Mouse (Mus musculus) lung, postnatal 0 days (tissue): ENCODE results near the gene Eif2b3. TPM values are rescaled to one million over a fixed set of nuclear protein-coding genes. Genes with fewer than 3 reads are reported as not detected.
A peak's percentile ranks its signal among the peaks of the same experiment; 100 is the strongest.

ENCODE experiments used
- ATAC-seq: fragments of 200-750 bp; cut with Nextera tagmentation; 2 replicates; pipeline ENCODE4 v1.8.0; 2017; ENCODE audit warnings: moderate library complexity
- DNase-seq: peaks from one replicate; pipeline ENCODE4 v3.0.0-alpha.2; 2016; ENCODE audit warnings: low spot score
- H3K27ac ChIP-seq: fragments of 300-500 bp; sonication (generic); 2 replicates; pipeline ENCODE4 v1.5.1; 2014; ENCODE audit warnings: antibody characterized with exemption, mild to moderate bottlenecking, low read length, mixed read lengths
- H3K27me3 ChIP-seq: fragments of 300-500 bp; sonication (generic); replicated peaks from 2 replicates; pipeline ENCODE4 v1.6.1; 2014; ENCODE audit warnings: low read length, mixed read lengths; ENCODE audit not compliant: insufficient read depth
- H3K36me3 ChIP-seq: fragments of 300-500 bp; sonication (generic); 2 replicates; pipeline ENCODE4 v1.6.1; 2014; ENCODE audit warnings: low read length, mixed read lengths; ENCODE audit not compliant: insufficient read depth
- H3K4me1 ChIP-seq: fragments of 300-500 bp; sonication (generic); 2 replicates; pipeline ENCODE4 v1.6.1; 2014; ENCODE audit warnings: antibody characterized with exemption, low read depth, low read length, mixed read lengths; ENCODE audit not compliant: insufficient read depth
- H3K4me2 ChIP-seq: fragments of 300-500 bp; sonication (generic); replicated peaks from 2 replicates; pipeline ENCODE4 v1.6.1; 2014; ENCODE audit warnings: low read depth, mild to moderate bottlenecking, low read length, moderate library complexity, mixed read lengths
- H3K4me3 ChIP-seq: fragments of 300-500 bp; sonication (generic); 2 replicates; pipeline ENCODE4 v1.5.1; 2014; ENCODE audit warnings: low read depth, low read length
- H3K9ac ChIP-seq: fragments of 300-500 bp; sonication (generic); replicated peaks from 2 replicates; pipeline ENCODE4 v1.6.1; 2014; ENCODE audit warnings: low read depth, mild to moderate bottlenecking
- H3K9me3 ChIP-seq: fragments of 300-500 bp; sonication (generic); 2 replicates; pipeline ENCODE4 v1.6.1; 2016; ENCODE audit warnings: low read length, mixed read lengths
- CTCF ChIP-seq: IDR thresholded peaks from 2 replicates; pipeline ENCODE4 v1.5.1; 2016; ENCODE audit warnings: antibody characterized with exemption, mild to moderate bottlenecking
- EP300 ChIP-seq: IDR thresholded peaks from 2 replicates; pipeline ENCODE4 v1.6.1; 2016; ENCODE audit warnings: antibody characterized with exemption, mild to moderate bottlenecking, control low read depth
- WGBS: fragments of 180-500 bp; shearing (Covaris S2); extraction: QIAGEN DNeasy Blood & Tissue Kit; methylation state at CpG from one replicate; pipeline ENCODE4 v1.1.7; 2014; 5-methylcytosine and 5-hydroxymethylcytosine counted together
- polyA plus RNA-seq: library from polyadenylated mRNA; unstranded; fragments of >200 nt; fragmentation: Nextera tagmentation; extraction: Ambion mirVana; gene quantifications from 2 replicates; pipeline ENCODE4 v1.2.1, GENCODE M21; 2015

Gene Eif2b3
- polyA plus RNA-seq, 1 experiment from 2014 or later, result 21.9 TPM

DNA sequence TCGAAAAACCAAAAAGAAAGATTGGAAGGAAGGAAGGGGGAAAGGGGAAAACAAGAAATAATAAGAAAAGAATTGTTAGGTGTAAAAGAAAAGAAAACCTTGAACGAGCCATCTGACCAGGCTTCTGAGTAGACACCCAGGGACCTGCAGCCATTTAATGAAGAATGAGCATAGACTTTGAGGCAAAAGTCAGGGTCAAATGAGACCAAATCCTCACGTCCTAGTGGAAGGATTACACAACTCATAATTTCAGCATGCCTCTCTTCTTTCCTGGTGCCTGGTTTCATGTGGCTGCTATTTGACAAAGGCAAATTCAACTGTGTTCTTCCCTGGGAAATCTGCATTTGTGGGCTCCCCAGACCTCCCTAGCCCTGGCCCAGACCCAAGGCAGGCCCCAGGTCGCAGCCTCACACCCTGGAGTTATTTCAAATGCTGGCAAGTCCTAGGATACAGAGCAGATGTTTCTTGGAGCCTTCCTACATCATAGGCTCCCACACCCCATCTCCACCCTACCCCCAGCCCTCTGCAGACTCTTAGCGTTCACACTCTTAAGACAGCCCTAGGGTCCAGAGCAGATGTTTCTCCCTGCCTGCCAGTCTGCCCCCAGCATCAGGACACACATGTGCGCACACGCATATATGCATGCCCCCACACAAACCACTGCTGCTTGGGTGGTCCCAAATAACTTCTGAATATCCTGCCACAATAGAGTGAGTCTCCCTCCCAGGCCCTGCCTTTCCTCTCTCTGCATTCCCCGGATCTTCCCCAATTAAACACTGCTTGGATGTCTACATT is 79.0 kb downstream of the Eif2b3 start:
- no peak overlapping the region for H3K4me3 ChIP-seq
- WGBS, result 62% methylated on average over 8 of the region's 8 CpGs
- H3K27ac ChIP-seq, result 0 out of 2 replicates have a peak overlapping the region, but pooled peaks have one; percentile 6
- no peaks in the 10 kb centered on the region for H3K9me3 ChIP-seq
- H3K36me3 ChIP-seq, result no peaks in the 10 kb centered on the region
- DNase-seq, result peak; percentile 65
- no peaks in the 10 kb centered on the region for H3K27me3 ChIP-seq
- H3K4me1 ChIP-seq, result no peaks in the 10 kb centered on the region; the same call in 1 of the 2 replicates
- no peak overlapping the region for H3K4me2 ChIP-seq
- ATAC-seq, result peak; percentile 58
- 0 out of 2 replicates have a peak, but pooled peaks have one; percentile 10 for TF ChIP-seq EP300
- no peak for TF ChIP-seq CTCF
- H3K9ac ChIP-seq, result no peak overlapping the region

GRCm38 (mm10) chr4:117098764-117099036 is 79.5 kb downstream of the Eif2b3 start:
- DNase-seq, result no peak
- TF ChIP-seq CTCF, result no peak
- ATAC-seq, result no peak
- Histone ChIP-seq H3K36me3 (no peaks in the 10 kb centered on the region), H3K9ac (no peak overlapping the region), H3K9me3 (no peaks in the 10 kb centered on the region), H3K4me3 (no peak overlapping the region), H3K27me3 (no peaks in the 10 kb centered on the region), H3K4me2 (no peak overlapping the region), H3K27ac (no peak overlapping the region), H3K4me1 (no peaks in the 10 kb centered on the region; the same call in 1 of the 2 replicates)
- WGBS, result 67% methylated on average over 2 of the region's 2 CpGs

DNA sequence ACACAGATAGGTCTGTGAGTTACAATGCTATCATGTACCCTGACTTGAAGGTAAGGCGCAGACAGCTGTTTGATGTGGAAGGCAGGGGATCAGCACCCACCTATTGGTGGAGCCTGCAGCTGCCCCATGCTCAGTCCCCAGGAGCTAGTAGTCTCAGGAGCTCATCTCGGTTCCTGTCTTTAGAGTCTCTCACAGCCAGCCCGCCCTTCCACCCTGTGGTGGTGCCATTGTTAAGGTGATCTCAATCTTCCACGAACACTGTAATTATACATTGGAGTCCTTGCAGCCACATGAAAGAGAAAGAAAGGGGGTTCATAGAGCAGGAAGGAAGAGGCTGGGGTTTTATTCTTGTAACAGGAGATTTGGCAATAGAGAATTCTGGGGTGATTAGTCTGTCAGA is 80.8 kb downstream of the Eif2b3 start:
- Histone ChIP-seq H3K4me2 (no peak overlapping the region), H3K4me3 (no peak overlapping the region), H3K27me3 (no peaks in the 10 kb centered on the region), H3K27ac (no peak overlapping the region), H3K9me3 (no peaks in the 10 kb centered on the region), H3K4me1 (no peaks in the 10 kb centered on the region; the same call in 1 of the 2 replicates), H3K36me3 (no peaks in the 10 kb centered on the region), H3K9ac (no peak overlapping the region)
- ATAC-seq, result no peak
- DNase-seq, result no peak
- TF ChIP-seq EP300 (no peak), CTCF (no peak)
- WGBS, result 71% methylated on average over 4 of the region's 4 CpGs

- no peak overlapping the region for H3K4me2 ChIP-seq
- DNase-seq, result peak; percentile 50
- H3K9ac ChIP-seq, result no peak overlapping the region
- no peak overlapping the region for H3K27ac ChIP-seq
- no peaks in the 10 kb centered on the region for H3K27me3 ChIP-seq
- TF ChIP-seq EP300, result peak; percentile 43; the same call in 1 of the 2 replicates
- peak; percentile 66 for TF ChIP-seq CTCF
- no peaks in the 10 kb centered on the region; the same call in 1 of the 2 replicates for H3K4me1 ChIP-seq
- H3K9me3 ChIP-seq, result no peaks in the 10 kb centered on the region
- WGBS, result 40% methylated on average over 7 of the region's 7 CpGs
- H3K4me3 ChIP-seq, result no peak overlapping the region
- peak; percentile 49 for ATAC-seq
- H3K36me3 ChIP-seq, result no peaks in the 10 kb centered on the region
These were observed 82.0 kb downstream of the Eif2b3 start for GRCm38 (mm10) chr4:117101218-117101617.

DNA sequence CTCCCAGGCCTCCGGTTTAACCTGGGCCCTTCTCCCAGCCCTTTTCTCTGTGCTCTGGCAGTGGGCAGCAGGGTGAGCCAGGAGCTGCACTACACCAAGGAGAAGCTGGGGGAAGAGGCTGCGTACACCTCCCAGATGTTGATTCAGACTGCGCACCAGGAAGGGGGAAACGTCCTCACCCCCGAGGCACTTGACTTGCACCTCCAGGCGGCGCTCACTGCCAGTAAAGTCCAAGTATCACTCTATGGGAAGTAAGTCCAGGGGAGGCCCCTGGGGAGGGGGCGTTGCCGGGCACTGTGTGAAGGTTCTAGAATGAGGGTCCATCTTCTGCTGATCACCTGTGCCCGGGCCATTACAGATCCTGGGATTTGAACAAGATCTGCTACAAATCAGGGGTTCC is 85.5 kb downstream of the Eif2b3 start:
- DNase-seq (no peak), ATAC-seq (no peak)
- Histone ChIP-seq H3K36me3 (no peaks in the 10 kb centered on the region), H3K4me2 (no peak overlapping the region), H3K27ac (no peak overlapping the region), H3K9ac (no peak overlapping the region), H3K4me3 (no peak overlapping the region), H3K27me3 (no peaks in the 10 kb centered on the region), H3K9me3 (no peaks in the 10 kb centered on the region), H3K4me1 (no peaks in the 10 kb centered on the region)
- 68% methylated on average over 10 of the region's 10 CpGs for WGBS
- peak; percentile 30; the same call in 1 of the 2 replicates for TF ChIP-seq CTCF
- no peak for TF ChIP-seq EP300

GRCm38 (mm10) chr4:117105127-117105526 is 85.9 kb downstream of the Eif2b3 start:
- TF ChIP-seq EP300, result no peak
- TF ChIP-seq CTCF, result no peak
- Histone ChIP-seq H3K4me1 (no peaks in the 10 kb centered on the region), H3K4me2 (no peak overlapping the region), H3K9me3 (no peaks in the 10 kb centered on the region), H3K27me3 (no peaks in the 10 kb centered on the region), H3K9ac (no peak overlapping the region), H3K36me3 (no peaks in the 10 kb centered on the region), H3K27ac (no peak overlapping the region), H3K4me3 (no peak overlapping the region)
- no peak for DNase-seq
- WGBS, result 42% methylated on average over 10 of the region's 10 CpGs
- no peak for ATAC-seq
